Mouse (Mus musculus) layer of hippocampus, adult 8-10 months (tissue): ENCODE data around the gene Myo18a. TPM values are rescaled to one million over a fixed set of nuclear protein-coding genes. Genes with fewer than 3 reads are reported as not detected.
A peak's percentile ranks its signal among the peaks of the same experiment; 100 is the strongest.

Source experiments
- DNase-seq, 2 experiments: peaks; one replicate each; pipeline ENCODE4 v3.0.0; 2022; ENCODE audit warnings: low spot score in 2 of 2
- total RNA-seq, 4 experiments: library from RNA; stranded (reverse); gene quantifications; 2 replicates each; pipeline ENCODE4 v1.2.4; 2022

Myo18a gene
- total RNA-seq, 4 experiments from 2014 or later: 136 to 156 (median 149) TPM

- DNase-seq: no peak
Observed at GRCm38 (mm10) chr11:77835109-77835508, 72.1 kb downstream of the Myo18a start.

- no peak for DNase-seq
Observed at GRCm38 (mm10) chr11:77836290-77836689, 73.2 kb downstream of the Myo18a start.

DNA sequence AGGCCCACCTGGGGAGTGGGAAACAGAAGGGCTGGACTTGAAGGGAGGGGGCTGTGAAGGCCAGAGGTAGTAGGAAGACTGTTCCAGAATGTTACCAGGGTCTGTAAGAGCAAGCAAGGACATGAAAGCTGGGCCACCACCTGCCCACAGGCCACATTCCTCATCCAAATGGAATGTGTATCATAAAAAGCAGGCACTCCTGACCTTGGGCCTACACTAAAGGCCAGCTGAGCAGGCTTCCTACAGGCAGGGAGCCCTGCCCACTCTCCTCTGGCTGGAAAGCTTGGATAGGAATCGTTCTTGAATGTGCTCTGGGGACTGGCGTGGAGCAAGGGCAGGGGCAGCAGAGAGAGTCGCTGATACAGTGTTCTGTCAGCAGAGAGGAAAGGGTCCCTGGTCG is 73.7 kb downstream of the Myo18a start:
- DNase-seq: no peak

DNA sequence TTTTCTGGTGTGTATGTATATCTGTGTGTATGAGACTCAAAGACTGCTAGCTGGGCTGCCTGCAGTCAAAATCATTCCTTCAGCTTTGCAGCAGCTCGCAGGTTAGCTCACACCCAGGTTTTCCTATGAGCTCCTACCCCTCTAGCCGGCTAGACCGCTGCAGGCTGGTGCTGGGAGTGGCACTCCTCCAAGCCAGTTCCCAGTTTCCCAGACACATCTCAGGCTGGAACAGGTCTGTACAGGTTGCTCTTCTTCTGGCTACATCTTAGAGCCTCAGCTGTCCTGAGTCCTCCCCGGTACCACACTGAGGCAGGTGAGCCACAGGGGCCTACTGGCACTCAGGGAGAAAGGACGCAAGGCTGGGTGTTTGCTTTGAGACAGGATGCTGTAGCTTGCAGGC is 74.8 kb downstream of the Myo18a start:
- no peak for DNase-seq

GRCm38 (mm10) chr11:77840523-77841245 is 77.6 kb downstream of the Myo18a start:
- no peak for DNase-seq

DNA sequence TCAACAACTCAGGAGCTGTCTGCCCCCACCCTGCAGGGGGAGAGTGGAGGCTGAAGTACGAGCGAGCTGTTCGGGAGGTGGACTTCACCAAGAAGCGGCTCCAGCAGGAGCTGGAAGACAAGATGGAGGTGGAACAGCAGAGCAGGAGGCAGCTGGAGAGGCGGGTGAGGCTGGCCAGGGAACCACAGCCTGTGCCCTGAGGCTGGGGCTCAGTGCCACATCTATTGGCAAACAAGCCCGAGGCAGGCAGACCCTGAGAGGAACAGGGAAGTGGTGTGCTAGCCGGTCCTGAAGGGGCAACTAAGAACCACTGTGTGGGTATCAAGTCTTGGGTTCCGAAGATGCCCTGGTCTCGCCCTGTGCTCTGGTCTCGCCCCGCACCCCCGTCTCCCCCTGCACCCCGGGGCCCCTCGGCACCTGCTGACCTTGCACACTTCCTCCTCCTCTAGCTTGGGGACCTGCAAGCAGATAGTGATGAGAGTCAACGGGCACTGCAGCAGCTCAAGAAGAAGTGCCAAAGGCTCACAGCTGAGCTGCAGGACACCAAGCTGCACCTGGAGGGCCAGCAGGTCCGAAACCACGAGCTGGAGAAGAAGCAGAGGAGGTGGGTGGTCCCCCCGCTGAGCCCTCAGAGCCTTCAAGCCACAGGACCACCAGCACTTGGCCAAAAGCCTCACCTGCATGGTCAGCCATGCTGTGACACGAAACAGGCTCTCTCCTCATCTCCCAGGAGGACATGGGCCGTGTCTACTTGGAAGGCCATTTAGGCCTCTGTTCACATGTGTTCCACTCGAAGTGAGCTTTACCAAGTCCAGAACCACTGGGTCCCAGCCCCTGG is 80.2 kb downstream of the Myo18a start:
- DNase-seq: no peak

DNA sequence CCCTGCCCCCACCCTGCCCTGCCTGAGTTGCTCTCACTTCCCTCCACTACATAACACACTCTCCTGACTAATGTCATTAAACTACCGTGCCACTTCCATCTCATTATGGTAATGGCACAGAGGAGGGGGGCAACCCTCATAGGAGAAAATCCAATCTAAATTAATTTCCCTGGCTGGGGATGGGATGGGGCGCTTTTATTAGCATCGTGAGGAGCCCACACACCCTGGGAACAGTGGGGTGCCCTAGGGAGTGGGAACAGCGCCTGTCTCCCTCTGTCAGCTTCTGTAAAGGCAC is 80.8 kb downstream of the Myo18a start:
- no peak for DNase-seq

DNA sequence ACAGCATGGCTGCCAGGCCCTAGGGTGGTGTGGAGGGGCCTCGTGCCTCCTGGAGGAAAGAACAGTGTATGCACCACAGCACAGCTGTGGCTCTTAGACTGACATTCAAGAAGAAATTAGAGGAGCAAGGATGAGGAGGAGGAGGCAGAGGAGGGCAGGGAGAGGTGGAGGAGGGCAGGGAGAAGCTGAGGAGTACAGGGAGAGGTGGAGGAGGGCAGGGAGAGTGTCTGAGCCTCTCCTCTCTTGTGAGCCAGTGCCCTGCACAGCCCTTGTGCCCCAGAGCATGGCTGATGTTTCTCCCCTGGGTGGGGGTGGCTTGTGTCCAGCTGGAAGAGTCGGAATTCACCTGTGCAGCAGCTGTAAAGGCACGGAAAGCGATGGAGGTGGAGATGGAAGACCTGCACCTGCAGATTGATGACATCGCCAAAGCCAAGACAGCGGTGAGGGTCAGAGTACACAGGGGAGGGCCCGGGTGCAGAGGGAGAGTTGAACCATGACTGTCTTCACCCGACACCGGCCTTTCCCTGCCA is 84.6 kb downstream of the Myo18a start:
- no peak for DNase-seq

DNA sequence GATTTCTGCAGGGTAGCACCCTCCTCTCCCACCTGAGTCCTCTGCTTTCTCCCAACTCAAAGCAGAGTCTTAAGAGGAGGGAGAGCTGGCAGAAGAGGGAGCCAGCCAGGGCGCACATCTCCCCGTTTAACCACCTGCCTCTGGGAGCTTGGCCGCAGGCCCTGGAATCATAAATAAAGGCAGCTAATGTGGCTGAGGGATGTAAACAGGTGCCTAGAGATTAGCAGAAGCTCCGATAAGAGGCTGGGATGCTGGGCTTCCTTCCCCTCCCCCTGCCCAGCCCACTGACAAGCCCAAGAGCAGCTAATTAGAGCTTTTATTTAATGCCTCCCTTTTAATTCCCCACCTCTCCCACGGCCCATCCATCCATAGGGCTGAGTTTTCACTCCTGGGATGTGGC is 85.1 kb downstream of the Myo18a start:
- no peak for DNase-seq

- no peak for DNase-seq
Observed at GRCm38 (mm10) chr11:77849151-77849550, 86.1 kb downstream of the Myo18a start.

DNA sequence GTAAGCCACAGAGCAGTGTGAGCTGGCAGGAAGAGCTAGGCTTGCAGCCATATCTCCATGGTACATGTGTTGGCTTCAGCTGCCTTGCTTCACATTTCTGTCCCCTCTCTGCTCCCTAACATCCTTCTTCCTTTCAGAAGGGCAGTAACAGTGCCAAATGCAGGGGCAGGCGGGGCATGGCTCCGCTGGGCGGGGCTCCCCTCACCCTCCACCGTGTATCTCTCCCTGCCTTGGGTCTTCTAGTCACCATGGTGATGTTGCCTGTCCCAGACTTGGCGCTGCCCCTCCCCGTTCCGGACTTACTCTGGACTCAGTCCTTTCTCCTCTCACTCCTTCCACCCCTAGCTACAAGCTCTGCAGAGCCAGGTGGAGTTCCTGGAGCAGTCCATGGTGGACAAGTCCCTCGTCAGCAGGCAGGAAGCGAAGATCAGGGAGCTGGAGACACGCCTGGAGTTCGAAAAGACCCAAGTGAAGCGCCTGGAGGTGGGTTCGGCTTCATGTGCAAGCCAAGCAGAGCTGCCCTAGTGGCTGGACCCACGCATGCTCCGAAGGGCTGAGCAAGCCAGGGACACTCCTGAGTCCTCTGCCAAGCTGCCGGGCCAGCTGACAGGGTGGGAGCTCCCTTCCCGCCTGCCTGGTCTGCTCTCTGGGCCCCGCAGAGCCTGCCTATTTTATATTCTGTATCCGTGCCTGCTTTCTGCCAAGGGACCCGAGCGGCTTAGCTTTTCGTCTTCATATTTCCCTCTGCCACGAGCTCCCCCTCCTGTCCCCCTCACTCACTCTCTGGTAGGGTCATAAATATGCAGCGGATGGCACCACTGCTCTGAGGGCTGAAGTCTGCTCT is 87.6 kb downstream of the Myo18a start:
- peak; percentile 73 to 77 for DNase-seq

- no peak for DNase-seq
Observed at GRCm38 (mm10) chr11:77851483-77852010, 88.5 kb downstream of the Myo18a start.

- no peak for DNase-seq
Observed at GRCm38 (mm10) chr11:77852195-77852594, 89.1 kb downstream of the Myo18a start.

DNA sequence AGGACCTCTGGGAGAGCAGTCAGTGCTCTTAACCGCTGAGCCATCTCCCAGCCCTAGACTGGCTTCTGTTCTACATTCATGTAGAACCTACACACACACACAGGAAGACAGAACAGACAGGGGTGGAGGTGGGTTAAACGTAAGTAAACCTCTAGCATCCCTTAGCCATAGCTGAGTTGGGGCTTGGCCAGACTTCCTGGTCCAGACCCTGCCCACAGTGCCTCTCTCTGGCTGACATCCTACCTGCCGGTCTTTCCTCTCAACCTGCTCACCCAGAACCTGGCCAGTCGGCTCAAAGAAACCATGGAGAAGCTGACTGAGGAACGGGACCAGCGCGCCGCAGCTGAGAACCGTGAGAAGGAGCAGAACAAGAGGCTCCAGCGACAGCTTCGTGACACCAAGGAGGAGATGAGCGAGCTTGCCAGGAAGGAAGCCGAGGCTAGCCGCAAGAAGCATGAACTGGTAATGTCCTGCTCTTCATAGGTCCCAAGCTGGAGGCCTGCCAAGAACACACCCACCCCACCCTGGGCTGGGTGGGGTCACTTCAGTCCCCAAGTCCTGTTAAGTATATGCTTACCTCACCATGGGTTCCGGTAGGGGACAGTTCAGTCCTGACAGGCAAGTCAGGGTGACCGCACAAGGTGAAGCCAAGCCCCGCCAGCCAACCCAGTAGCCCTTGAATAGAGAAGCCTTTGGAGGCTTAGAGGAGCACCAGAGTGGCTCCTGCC is 90.1 kb downstream of the Myo18a start:
- no peak for DNase-seq

DNA sequence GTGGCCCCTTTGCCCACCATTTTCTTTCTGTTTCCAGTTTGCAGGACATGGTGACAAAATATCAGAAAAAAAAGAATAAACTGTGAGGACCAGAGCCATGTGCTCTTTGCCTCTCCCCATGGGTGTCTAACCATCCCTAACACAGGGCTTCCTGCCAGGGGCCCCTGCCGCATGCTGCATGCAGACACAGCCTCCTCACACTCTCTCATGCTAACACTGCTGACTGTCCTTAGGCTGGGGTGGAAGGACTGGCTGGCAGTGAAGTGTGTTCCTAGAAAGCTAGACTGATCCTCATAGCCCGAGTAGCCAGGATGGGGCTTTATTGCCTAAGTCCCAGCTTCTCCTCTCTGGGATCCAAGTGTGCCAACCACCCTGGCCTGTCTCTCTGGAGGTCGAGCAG is 91.6 kb downstream of the Myo18a start:
- no peak for DNase-seq

DNA sequence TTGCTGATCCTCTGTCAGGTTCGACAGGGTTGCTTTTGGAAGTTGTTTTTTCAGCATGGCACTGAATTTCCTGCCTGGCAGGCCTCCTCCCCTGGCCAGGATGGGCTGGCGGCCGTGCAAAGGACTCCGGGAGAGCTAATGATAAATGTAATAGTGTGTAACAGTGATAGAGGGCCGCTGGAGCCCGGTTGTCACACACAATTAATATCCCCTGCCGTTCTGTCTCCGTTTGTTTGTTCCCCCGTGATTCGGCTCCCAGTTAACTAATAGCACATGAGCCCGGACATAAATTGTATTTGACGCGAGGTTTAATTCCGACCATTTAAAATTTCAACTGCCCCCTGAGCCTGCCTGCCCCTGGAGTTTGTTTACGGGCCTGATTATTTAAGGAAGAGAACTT is 92.3 kb downstream of the Myo18a start:
- DNase-seq: no peak

GRCm38 (mm10) chr11:77857089-77857488 is 94.0 kb downstream of the Myo18a start:
- no peak for DNase-seq

GRCm38 (mm10) chr11:77858589-77858988 is 95.5 kb downstream of the Myo18a start:
- no peak for DNase-seq

DNA sequence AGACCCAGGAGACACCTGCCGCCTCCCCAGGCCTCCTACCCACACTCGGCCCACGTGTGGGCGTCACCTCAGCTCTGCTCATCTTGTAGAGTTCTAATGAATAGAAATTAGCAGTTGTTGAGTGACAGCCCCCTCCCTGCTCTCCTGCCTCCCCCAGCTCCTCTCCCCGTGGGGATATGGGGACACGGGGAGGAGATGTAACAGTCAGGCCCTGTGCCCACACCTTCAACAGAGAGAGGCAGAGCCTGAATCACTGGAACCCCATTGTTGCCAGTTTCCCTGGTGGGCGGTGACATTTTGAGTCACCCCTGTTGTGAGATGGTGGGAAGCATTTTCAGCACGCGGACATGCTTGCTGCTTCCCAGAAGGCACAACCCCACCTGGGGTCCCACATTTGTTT is 97.9 kb downstream of the Myo18a start:
- no peak for DNase-seq

GRCm38 (mm10) chr11:77862887-77863286 is 99.8 kb downstream of the Myo18a start:
- no peak for DNase-seq

DNA sequence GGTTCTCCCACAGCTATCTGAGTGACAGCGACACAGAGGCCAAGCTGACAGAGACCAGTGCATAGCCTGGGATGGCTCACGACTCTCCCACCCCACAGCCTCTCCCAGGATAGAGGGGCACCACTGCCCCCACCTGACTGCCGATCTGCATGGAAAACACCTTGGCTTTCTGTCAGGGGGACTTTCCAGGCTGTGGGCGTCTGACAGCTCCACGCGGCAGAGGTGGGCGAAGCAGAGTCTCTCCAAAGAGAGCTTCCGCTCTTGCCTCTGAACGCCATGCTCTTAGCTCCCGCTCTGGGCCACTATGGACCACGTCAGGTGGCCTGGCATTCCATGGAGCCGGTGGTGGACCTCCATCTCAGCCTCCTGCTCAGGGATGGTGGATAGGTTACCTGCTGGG is 101.7 kb downstream of the Myo18a start:
- no peak for DNase-seq
